9 mouse cellular contexts compared by ENCODE assay signal in genomic region chr2:105682011-105682501, GRCm38 (mm10). TPM values are rescaled to one million over a fixed set of nuclear protein-coding genes. Genes with fewer than 3 reads are reported as not detected.
DNase-seq lines count a peak whose midpoint lies in the region; ATAC-seq and TF ChIP-seq lines count a peak whose summit lies in the region.
"Had no signal": no experiment of that assay in that cellular context is flagged by ENCODE, and none has a peak within 500 bp of the region (broad histone marks: within the 10 kb centered on the region; RNA-seq: fewer than 3 reads in every experiment).

No protein-coding gene starts in this region.

- no peaks in the 10 kb centered on the region for H3K36me3 ChIP-seq in heart, postnatal 0 days (replicated peaks; ENCODE audit: control insufficient read depth, insufficient read depth, low read length)
- H3K36me3 ChIP-seq in heart, adult 2 months (ENCODE audit: control insufficient read depth, insufficient read depth, low read length): no peaks in the 10 kb centered on the region
- H3K36me3 ChIP-seq in hindbrain, embryonic 13.5 days: no peaks in the 10 kb centered on the region
- H3K36me3 ChIP-seq: limb, embryonic 15.5 days had no signal

- no peak overlapping the region for H3K4me2 ChIP-seq in heart, postnatal 0 days (ENCODE audit: low read depth, low read length)
- peak overlapping the region; percentile 50 for H3K4me2 ChIP-seq in hindbrain, embryonic 13.5 days
- H3K4me2 ChIP-seq: limb, embryonic 15.5 days had no signal

- H3K9me3 ChIP-seq in heart, postnatal 0 days (replicated peaks; ENCODE audit: control insufficient read depth, low read length): no peaks in the 10 kb centered on the region
- no peaks in the 10 kb centered on the region for H3K9me3 ChIP-seq in hindbrain, embryonic 13.5 days
- H3K9me3 ChIP-seq: limb, embryonic 15.5 days had no signal

- TF ChIP-seq EP300 in heart, postnatal 0 days (IDR thresholded peaks at IDR 0.05; ENCODE audit: low read depth): no peak
- TF ChIP-seq EP300 in heart, adult 2 months (IDR thresholded peaks at IDR 0.05; ENCODE audit: insufficient read depth, low read depth, low read length): no peak

- no peak for TF ChIP-seq CTCF in heart, postnatal 0 days (IDR thresholded peaks at IDR 0.05; ENCODE audit: low read depth)
- no peak for TF ChIP-seq CTCF in heart, adult 2 months (IDR thresholded peaks at IDR 0.05)

- ATAC-seq in heart, postnatal 0 days (ENCODE audit: insufficient read depth, low read depth): no peak
- no peak for ATAC-seq in hindbrain, embryonic 13.5 days (ENCODE audit: low FRiP score)

- no peak for TF ChIP-seq POLR2A in heart, adult 2 months (IDR thresholded peaks at IDR 0.05; ENCODE audit: insufficient read depth, low read depth, low read length)

- H3K9ac ChIP-seq in heart, postnatal 0 days (replicated peaks; ENCODE audit: low read depth, low read length): no peak overlapping the region
- H3K9ac ChIP-seq in heart, adult 2 months (ENCODE audit: low read depth, low read length): no peak overlapping the region
- peak overlapping the region; percentile 61 for H3K9ac ChIP-seq in hindbrain, embryonic 13.5 days
- H3K9ac ChIP-seq: limb, embryonic 15.5 days had no signal

- 2% methylated on average over 23 of the region's 23 CpGs for WGBS in heart, postnatal 0 days
- WGBS in heart, adult 2 months: 3% methylated on average over 23 of the region's 23 CpGs
- under 1% methylated on average over 23 of the region's 23 CpGs for WGBS in hindbrain, embryonic 13.5 days

- intact Hi-C loops in heart, adult 2 months (cut with DNase I): loop anchor here (10.0 kb wide), 3 partner anchors 223 to 557 kb away; partner anchors contain the start of genes Elp4, Immp1l and Wt1

- H3K4me1 ChIP-seq in heart, postnatal 0 days (ENCODE audit: control insufficient read depth, insufficient read depth): no peaks in the 10 kb centered on the region
- H3K4me1 ChIP-seq in heart, adult 2 months (ENCODE audit: control insufficient read depth, insufficient read depth, low read length): no peaks in the 10 kb centered on the region
- H3K4me1 ChIP-seq in hindbrain, embryonic 13.5 days (replicated peaks): peaks cover 39% of the 10 kb centered on the region

- no peak for DNase-seq in heart, postnatal 0 days (ENCODE audit: low spot score)
- no peak for DNase-seq in heart, adult 2 months
- DNase-seq in cerebellum, adult 9-11 months: peak; percentile 77
- peak; percentile 62 for DNase-seq in neural tube, embryonic 10.5 days (ENCODE audit: extremely low spot score, low spot score)
- no peak for DNase-seq in urinary bladder, postnatal 10 days (ENCODE audit: low spot score)
- no peak for DNase-seq in right cerebral cortex, adult 2 months (ENCODE audit: low spot score in 2 of 2)
- DNase-seq in B cell, adult 2 months: no peak

- H3K4me3 ChIP-seq in heart, postnatal 0 days (ENCODE audit: low read depth, low read length): 0 out of 2 replicates have a peak overlapping the region, but pooled peaks have one; percentile 11
- H3K4me3 ChIP-seq in heart, adult 2 months: no peak overlapping the region
- peak overlapping the region; percentile 51 for H3K4me3 ChIP-seq in hindbrain, embryonic 13.5 days
- H3K4me3 ChIP-seq: limb, embryonic 15.5 days had no signal

- H3K27ac ChIP-seq in heart, postnatal 0 days (ENCODE audit: low read depth): no peak overlapping the region
- no peak overlapping the region for H3K27ac ChIP-seq in heart, adult 2 months
- peak overlapping the region; percentile 69; the same call in 1 of the 2 replicates for H3K27ac ChIP-seq in hindbrain, embryonic 13.5 days
- H3K27ac ChIP-seq: limb, embryonic 15.5 days had no signal

- peaks cover 97% of the 10 kb centered on the region for H3K27me3 ChIP-seq in heart, postnatal 0 days (ENCODE audit: control insufficient read depth, insufficient read depth, low read length)
- peaks cover 52% of the 10 kb centered on the region for H3K27me3 ChIP-seq in heart, adult 2 months (ENCODE audit: control insufficient read depth, insufficient read depth, low read length)
- H3K27me3 ChIP-seq in hindbrain, embryonic 13.5 days: peaks cover 80% of the 10 kb centered on the region

- no peaks in the 10 kb centered on the region for H3K79me2 ChIP-seq in heart, adult 2 months (replicated peaks; ENCODE audit: control insufficient read depth, insufficient read depth, low read length)

RNA-seq across cellular contexts. Expression of gene Pax6, which starts 13.4 kb away (rescaled TPM):
- not detected in 2 replicates for total RNA-seq in heart, postnatal 0 days (2014; rRNA removed; ENCODE audit: low replicate concordance)
- 0.05 and 0.15 TPM in 2 replicates for polyA plus RNA-seq in heart, postnatal 0 days (2015; fragmentation: Nextera tagmentation; extraction: Ambion mirVana)
- total RNA-seq in heart, adult 2 months (2021): not detected
- polyA plus RNA-seq in heart, adult 2 months (2012; rRNA removed): not detected in 2 replicates
- 26.4 and 29.8 TPM in 2 replicates for polyA plus RNA-seq in hindbrain, embryonic 13.5 days (2015; fragmentation: Nextera tagmentation; extraction: Ambion mirVana)

Comparison
In these comparisons a context has a peak if more than half of its experiments do, and no peak if none do; other contexts are left out.
1. DNase-seq: peak in cerebellum, adult 9-11 months (single experiment) and neural tube, embryonic 10.5 days (single experiment); none in heart, postnatal 0 days (single experiment), heart, adult 2 months (0 of 2), urinary bladder, postnatal 10 days (single experiment), right cerebral cortex, adult 2 months (0 of 2) and B cell, adult 2 months (0 of 2).
2. RNA of gene Pax6, which starts 13.4 kb away (polyA plus RNA-seq): 26.4 to 29.8 TPM in hindbrain, embryonic 13.5 days; 0.05 to 0.15 TPM in heart, postnatal 0 days and not detected in heart, adult 2 months; every median in the first group is over 10 times any median in the second.